Mouse (Mus musculus): Measurements from ENCODE around the gene Tmod1.
A peak's percentile ranks its signal among the peaks of the same experiment; 100 is the strongest.

DNA sequence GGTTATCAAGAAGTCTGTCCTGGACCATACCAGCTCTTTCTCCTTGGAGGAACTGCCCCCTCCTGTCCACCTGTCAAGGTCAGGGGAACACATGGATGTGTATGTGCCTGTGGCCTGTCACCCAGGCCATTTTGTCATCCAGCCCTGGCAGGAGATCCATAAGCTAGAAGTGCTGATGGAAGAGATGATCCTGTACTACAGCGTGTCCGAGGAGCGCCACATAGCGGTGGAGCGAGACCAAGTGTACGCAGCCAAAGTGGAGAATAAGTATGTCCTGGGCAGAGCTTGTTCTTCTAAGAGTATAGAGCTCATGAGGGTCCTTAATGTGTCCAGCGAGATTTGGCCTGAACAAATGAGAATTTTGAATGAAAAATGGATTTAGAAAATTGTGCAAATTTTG is 12.8 kb upstream of the Tmod1 start:
- peak; percentile 23; the same call in 1 of the 2 replicates for TF ChIP-seq CTCF (IDR thresholded peaks at IDR 0.05; ENCODE audit: control insufficient read depth, insufficient read depth, low read length)
- no peak for TF ChIP-seq POLR2A (IDR thresholded peaks at IDR 0.05; ENCODE audit: borderline replicate concordance, control insufficient read depth, low read depth, low read length)

Measured in bone marrow, adult 2 months (tissue).